Mouse (Mus musculus) frontal cortex, postnatal 36 days (tissue): ENCODE data around the gene Mccc2.

Experiments
- DNase-seq, 2 experiments: peaks; one replicate each; pipeline ENCODE4 v3.0.0; 2022; ENCODE audit warnings: low spot score in 2 of 2

The Mccc2 gene

GRCm38 (mm10) chr13:99939320-99939671 lies 76.1 kb downstream of the Mccc2 start:
- DNase-seq: no peak

GRCm38 (mm10) chr13:99938606-99939319 lies 76.7 kb downstream of the Mccc2 start:
- no peak for DNase-seq

GRCm38 (mm10) chr13:99937741-99938140 lies 77.7 kb downstream of the Mccc2 start:
- no peak for DNase-seq

- no peak for DNase-seq
Observed at GRCm38 (mm10) chr13:99932406-99932805, 83.0 kb downstream of the Mccc2 start.

- DNase-seq: no peak
Observed at GRCm38 (mm10) chr13:99931502-99931901, 83.9 kb downstream of the Mccc2 start.

- no peak for DNase-seq
Observed at GRCm38 (mm10) chr13:99926249-99926648, 89.2 kb downstream of the Mccc2 start.

- DNase-seq: no peak
Observed at GRCm38 (mm10) chr13:99915632-99916031, 99.8 kb downstream of the Mccc2 start.

- DNase-seq: no peak
Observed at GRCm38 (mm10) chr13:99900965-99901364, 114.5 kb downstream of the Mccc2 start, which contains the start of gene Cartpt. Gene Cartpt (minus strand): TSS chr13:99901091.

- peak; percentile 4 to 5 for DNase-seq
Observed at GRCm38 (mm10) chr13:99900557-99900892, 114.9 kb downstream of the Mccc2 start.

GRCm38 (mm10) chr13:99899670-99900556 lies 115.5 kb downstream of the Mccc2 start:
- peak in 1 of 2 experiments; percentile 18 for DNase-seq

GRCm38 (mm10) chr13:99898816-99899215 lies 116.6 kb downstream of the Mccc2 start:
- no peak for DNase-seq
